Mouse (Mus musculus) midbrain, embryonic 16.5 days (tissue): ENCODE measurements around the gene Snx4. TPM values are rescaled to one million over a fixed set of nuclear protein-coding genes. Genes with fewer than 3 reads are reported as not detected.

Experiments
- ATAC-seq: fragments of 200-750 bp; cut with Nextera tagmentation; 2 replicates; pipeline ENCODE4 v1.8.0; 2017; ENCODE audit warnings: moderate TSS enrichment
- H3K27ac ChIP-seq: fragments of 300-500 bp; sonication (generic); 2 replicates; pipeline ENCODE4 v1.5.1; 2014; ENCODE audit warnings: mild to moderate bottlenecking, low read length, mixed read lengths
- H3K27me3 ChIP-seq: fragments of 300-500 bp; sonication (generic); 2 replicates; pipeline ENCODE4 v1.6.1; 2014; ENCODE audit warnings: low read depth, low read length, mixed read lengths; ENCODE audit not compliant: control insufficient read depth, insufficient read depth
- H3K36me3 ChIP-seq: fragments of 300-500 bp; sonication (generic); 2 replicates; pipeline ENCODE4 v1.6.1; 2014; ENCODE audit warnings: mild to moderate bottlenecking, low read length, moderate library complexity, mixed read lengths; ENCODE audit not compliant: control insufficient read depth, insufficient read depth
- H3K4me1 ChIP-seq: fragments of 300-500 bp; sonication (generic); 2 replicates; pipeline ENCODE4 v1.6.1; 2014; ENCODE audit warnings: mild to moderate bottlenecking, low read length, mixed read lengths; ENCODE audit not compliant: control insufficient read depth, insufficient read depth
- H3K4me2 ChIP-seq: fragments of 300-500 bp; sonication (generic); 2 replicates; pipeline ENCODE4 v1.6.1; 2014; ENCODE audit warnings: mild to moderate bottlenecking, low read length, mixed read lengths
- H3K4me3 ChIP-seq: fragments of 300-500 bp; sonication (generic); 2 replicates; pipeline ENCODE4 v1.5.1; 2014; ENCODE audit warnings: low read depth, mild to moderate bottlenecking, low read length, moderate library complexity, mixed read lengths
- H3K9ac ChIP-seq: fragments of 300-500 bp; sonication (generic); 2 replicates; pipeline ENCODE4 v1.6.1; 2014; ENCODE audit warnings: low read depth, low read length, mixed read lengths
- H3K9me3 ChIP-seq: fragments of 300-500 bp; sonication (generic); replicated peaks from 2 replicates; pipeline ENCODE4 v1.6.1; 2014; ENCODE audit warnings: mild to moderate bottlenecking, low read length, mixed read lengths; ENCODE audit not compliant: control insufficient read depth, poor library complexity, severe bottlenecking
- WGBS: fragments of 180-500 bp; shearing (Covaris S2); extraction: QIAGEN DNeasy Blood & Tissue Kit; methylation state at CpG from one replicate; pipeline ENCODE4 v1.1.7; 2014; 5-methylcytosine and 5-hydroxymethylcytosine counted together
- polyA plus RNA-seq: library from polyadenylated mRNA; unstranded; fragments of >200 nt; fragmentation: Nextera tagmentation; extraction: Ambion mirVana; gene quantifications from 2 replicates; pipeline ENCODE4 v1.2.1, GENCODE M21; 2015

Gene Snx4
- polyA plus RNA-seq, 1 experiment from 2014 or later: 93.2 TPM

DNA sequence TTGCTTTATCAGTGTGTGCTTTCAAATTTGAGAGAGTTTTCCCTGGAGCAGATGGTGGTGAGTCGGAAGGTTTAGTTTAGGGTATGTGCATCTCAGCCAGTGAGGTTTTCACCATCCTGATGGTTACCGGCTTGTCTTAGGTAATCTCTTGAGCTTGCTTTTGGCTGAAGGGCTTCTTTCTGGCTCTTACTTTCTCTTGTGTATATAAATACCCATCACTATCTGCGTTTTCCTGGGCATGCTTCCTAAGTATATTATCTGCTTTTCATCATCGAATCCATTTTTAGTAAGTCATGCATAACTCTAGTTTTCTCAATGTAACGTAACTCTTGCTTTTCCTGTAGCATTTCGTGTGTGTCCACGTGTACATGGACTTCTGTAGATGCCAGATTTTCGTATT is 9.6 kb downstream of the Snx4 start:
- no peak for ATAC-seq
- Histone ChIP-seq H3K36me3 (0 out of 2 replicates have a peak, but pooled peaks cover 9% of the 10 kb centered on the region), H3K27ac (no peak overlapping the region), H3K9me3 (no peaks in the 10 kb centered on the region), H3K4me3 (no peak overlapping the region), H3K27me3 (no peaks in the 10 kb centered on the region), H3K4me1 (no peaks in the 10 kb centered on the region; the same call in 1 of the 2 replicates), H3K4me2 (no peak overlapping the region), H3K9ac (no peak overlapping the region)
- 90% methylated on average over 8 of the region's 8 CpGs for WGBS

DNA sequence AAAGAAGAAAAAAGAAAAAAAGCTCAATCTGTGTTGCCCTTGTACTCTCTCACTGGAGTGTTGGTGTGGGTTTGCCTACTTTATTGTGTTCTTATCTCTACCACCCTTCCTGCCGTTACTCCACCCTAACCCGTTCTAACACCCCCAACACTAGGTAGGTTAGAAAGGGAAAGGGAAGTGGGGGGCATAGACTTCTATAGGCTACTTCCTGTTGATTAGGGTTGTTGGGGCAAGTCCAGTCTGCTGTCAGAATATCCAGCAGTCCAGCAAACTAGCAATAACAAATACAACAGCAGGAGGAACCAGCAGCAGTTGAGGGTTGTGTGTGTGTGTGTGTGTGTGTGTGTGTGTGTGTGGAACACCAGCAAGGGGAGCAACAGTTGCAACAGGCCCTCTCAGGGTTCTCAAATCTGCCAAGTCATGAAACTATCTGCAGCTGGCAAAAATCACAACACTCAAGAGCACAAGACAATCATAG is 10.4 kb downstream of the Snx4 start:
- ATAC-seq: no peak
- Histone ChIP-seq H3K4me1 (no peaks in the 10 kb centered on the region), H3K4me3 (no peak overlapping the region), H3K36me3 (peaks cover 15% of the 10 kb centered on the region; the same call in 1 of the 2 replicates), H3K9ac (no peak overlapping the region), H3K9me3 (no peaks in the 10 kb centered on the region), H3K27me3 (no peaks in the 10 kb centered on the region), H3K27ac (no peak overlapping the region), H3K4me2 (no peak overlapping the region)
- 85% methylated on average over 2 of the region's 2 CpGs for WGBS

DNA sequence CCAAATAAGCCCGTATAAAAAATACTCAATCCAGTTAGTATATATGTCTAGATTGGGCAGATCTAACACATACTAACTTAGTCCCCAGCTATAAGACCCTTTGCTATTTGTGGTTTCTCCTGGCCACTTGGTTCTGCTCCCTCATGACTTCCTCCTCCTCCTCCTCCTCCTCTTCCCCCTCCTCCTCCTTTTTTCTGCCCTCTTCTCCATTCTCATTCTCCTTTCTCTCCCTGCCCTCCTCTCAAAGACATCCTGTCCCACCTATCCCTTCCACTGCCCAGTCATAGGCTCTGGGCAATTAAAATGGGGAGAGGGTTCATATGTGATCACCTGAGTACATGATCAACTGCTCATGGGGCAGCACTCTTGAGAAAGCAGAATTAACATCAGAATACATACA is 10.9 kb downstream of the Snx4 start:
- WGBS: 96% methylated on average over 1 of the region's 1 CpGs
- no peaks in the 10 kb centered on the region for H3K27me3 ChIP-seq
- no peak overlapping the region for H3K9ac ChIP-seq
- no peak overlapping the region for H3K4me3 ChIP-seq
- peaks cover 16% of the 10 kb centered on the region; the same call in 1 of the 2 replicates for H3K36me3 ChIP-seq
- no peak for ATAC-seq
- no peaks in the 10 kb centered on the region for H3K4me1 ChIP-seq
- no peaks in the 10 kb centered on the region for H3K9me3 ChIP-seq
- H3K27ac ChIP-seq: no peak overlapping the region
- no peak overlapping the region for H3K4me2 ChIP-seq

DNA sequence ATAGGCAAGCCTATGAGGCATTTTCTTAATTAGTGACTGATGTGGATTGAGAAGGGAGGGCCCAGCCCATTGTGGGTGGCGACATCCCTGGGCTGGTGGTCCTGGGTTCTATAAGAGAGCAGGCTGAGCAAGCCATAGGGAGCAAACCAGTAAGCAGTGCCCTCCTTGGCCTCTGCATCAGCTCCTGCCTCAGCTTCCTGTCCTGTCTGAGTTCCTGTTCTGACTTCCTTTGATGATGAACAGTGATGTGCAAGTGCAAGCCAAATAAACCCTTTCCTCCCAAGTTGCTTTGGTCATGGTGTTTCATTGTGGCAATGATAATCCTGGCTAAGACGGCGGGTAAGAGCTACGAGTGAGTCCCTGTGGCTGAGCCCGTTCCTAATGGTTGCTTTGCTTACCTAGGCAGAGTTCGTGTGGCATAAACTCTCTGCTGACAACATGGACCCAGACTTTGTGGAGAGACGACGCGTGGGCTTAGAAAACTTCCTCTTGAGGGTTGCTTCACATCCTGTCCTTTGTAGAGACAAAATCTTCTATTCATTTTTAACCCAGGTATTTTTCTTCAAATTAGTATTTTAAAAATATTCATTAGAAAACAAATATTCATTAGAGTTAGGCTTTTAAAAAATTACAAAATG is 16.5 kb downstream of the Snx4 start:
- no peak overlapping the region for H3K4me2 ChIP-seq
- no peak overlapping the region for H3K27ac ChIP-seq
- no peaks in the 10 kb centered on the region for H3K9me3 ChIP-seq
- no peaks in the 10 kb centered on the region for H3K27me3 ChIP-seq
- H3K4me1 ChIP-seq: no peaks in the 10 kb centered on the region
- H3K36me3 ChIP-seq: peaks cover 31% of the 10 kb centered on the region
- H3K9ac ChIP-seq: no peak overlapping the region
- 92% methylated on average over 9 of the region's 9 CpGs for WGBS
- no peak for ATAC-seq
- H3K4me3 ChIP-seq: no peak overlapping the region

DNA sequence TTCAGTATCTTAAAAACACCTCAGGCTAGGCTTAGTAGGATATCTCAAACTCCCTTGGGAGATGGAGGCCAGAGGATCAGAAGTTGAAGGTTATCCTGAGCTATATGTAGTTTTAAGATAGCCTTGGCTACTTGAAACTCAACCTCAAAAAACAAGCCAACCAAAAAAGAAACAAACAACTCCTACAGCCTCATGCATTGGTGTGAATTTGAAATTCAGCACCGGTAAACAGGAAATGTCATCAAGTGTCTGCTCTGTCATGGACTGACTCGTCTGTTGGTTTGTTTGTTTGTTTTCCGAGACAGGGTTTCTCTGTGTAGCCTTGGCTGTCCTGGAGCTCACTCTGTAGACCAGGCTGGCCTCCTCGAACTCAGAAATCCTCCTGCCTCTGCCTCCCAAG is 20.6 kb downstream of the Snx4 start:
- Histone ChIP-seq H3K4me2 (no peak overlapping the region), H3K27ac (no peak overlapping the region), H3K4me3 (no peak overlapping the region), H3K27me3 (no peaks in the 10 kb centered on the region), H3K9ac (no peak overlapping the region), H3K36me3 (peaks cover 18% of the 10 kb centered on the region), H3K9me3 (no peaks in the 10 kb centered on the region), H3K4me1 (no peaks in the 10 kb centered on the region)
- 90% methylated on average over 4 of the region's 4 CpGs for WGBS
- no peak for ATAC-seq

DNA sequence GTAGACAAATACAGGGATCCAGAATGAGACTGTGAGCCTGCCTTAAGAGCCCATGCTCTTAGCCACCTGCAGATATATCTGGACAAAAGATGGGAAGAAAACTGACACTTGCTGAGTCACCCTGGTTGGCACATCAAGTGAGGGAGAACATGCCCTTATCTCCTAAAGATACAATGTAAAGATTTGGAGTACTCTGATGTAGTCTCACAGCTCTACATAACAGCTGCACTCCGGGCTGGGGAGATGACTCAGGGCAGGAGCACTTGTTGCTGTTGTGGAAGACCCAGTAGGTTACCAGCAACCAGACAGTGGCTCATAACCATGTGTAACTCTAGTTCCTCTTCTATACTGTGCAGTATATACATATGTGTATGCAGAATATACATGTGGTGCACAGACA is 31.8 kb downstream of the Snx4 start:
- Histone ChIP-seq H3K9ac (no peak overlapping the region), H3K27ac (no peak overlapping the region), H3K4me1 (no peaks in the 10 kb centered on the region), H3K36me3 (peaks cover 27% of the 10 kb centered on the region), H3K27me3 (no peaks in the 10 kb centered on the region), H3K9me3 (no peaks in the 10 kb centered on the region), H3K4me2 (no peak overlapping the region), H3K4me3 (no peak overlapping the region)
- 93% methylated on average over 1 of the region's 1 CpGs for WGBS
- no peak for ATAC-seq

DNA sequence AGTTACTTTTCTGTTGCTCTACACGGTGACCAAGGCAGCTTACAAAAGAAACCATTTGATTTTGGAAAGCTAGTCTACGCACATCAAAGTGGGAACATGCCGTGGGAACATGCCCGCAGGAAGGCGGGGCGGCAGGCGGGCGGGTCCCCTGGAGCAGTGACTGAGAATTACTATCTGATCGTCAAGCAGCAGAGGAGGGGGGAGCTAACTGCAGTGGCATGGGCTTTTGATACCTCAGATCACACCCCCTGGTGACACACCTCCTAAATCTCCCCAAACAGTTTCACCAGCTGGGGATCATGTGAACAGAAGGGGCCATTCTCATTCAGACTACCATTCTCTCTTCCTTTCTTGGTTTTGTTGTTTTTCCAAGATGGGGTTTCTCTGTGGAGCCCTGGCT is 37.3 kb downstream of the Snx4 start:
- peaks cover 49% of the 10 kb centered on the region for H3K36me3 ChIP-seq
- H3K9me3 ChIP-seq: no peaks in the 10 kb centered on the region; the same call in 1 of the 2 replicates
- H3K4me2 ChIP-seq: no peak overlapping the region
- WGBS: 79% methylated on average over 9 of the region's 9 CpGs
- ATAC-seq: no peak
- H3K27me3 ChIP-seq: no peaks in the 10 kb centered on the region
- H3K9ac ChIP-seq: no peak overlapping the region
- H3K4me3 ChIP-seq: no peak overlapping the region
- no peak overlapping the region for H3K27ac ChIP-seq
- H3K4me1 ChIP-seq: no peaks in the 10 kb centered on the region; the same call in 1 of the 2 replicates

DNA sequence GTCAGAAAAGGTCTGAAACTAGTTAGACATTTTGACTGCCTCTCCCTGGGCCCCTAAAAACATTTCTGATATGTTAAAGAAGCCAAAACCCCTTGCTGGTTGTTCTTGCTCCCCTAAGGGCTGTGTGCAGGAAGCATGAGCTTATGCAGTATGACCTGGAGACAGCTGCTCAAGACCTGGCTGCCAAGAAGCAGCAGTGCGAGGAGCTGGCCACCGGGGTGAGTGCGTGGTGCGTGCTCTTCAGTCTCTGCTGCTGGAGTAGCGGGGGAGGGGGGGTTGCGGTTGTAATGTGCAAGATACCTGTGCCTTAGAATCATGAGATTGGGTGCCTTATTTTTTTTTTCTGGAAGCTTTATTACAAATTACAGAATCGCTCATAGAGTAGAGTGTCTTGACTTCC is 38.7 kb downstream of the Snx4 start:
- no peak for ATAC-seq
- no peak overlapping the region for H3K27ac ChIP-seq
- no peaks in the 10 kb centered on the region; the same call in 1 of the 2 replicates for H3K9me3 ChIP-seq
- H3K4me1 ChIP-seq: no peaks in the 10 kb centered on the region; the same call in 1 of the 2 replicates
- WGBS: 89% methylated on average over 7 of the region's 7 CpGs
- H3K27me3 ChIP-seq: no peaks in the 10 kb centered on the region
- H3K9ac ChIP-seq: no peak overlapping the region
- no peak overlapping the region for H3K4me2 ChIP-seq
- peaks cover 58% of the 10 kb centered on the region for H3K36me3 ChIP-seq
- H3K4me3 ChIP-seq: no peak overlapping the region

DNA sequence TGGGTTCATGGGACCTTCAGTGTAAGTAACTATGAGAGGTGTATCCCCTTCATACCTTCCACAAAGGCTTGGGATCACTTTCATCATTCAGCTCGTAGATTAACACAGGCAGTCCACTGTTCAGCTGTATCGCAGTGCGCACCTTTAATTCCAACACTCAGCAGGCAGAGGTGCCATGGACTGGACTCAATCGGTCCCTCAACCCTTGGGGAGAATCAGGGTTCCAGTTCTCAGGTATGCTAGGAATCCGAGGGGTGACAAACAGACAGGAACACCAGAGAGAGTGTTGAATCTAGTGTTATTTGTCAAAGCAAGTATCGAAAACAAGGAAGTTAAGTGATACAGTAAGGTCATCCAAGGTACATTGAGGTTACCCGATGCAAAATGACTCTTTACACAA is 41.0 kb downstream of the Snx4 start:
- H3K27me3 ChIP-seq: no peaks in the 10 kb centered on the region
- no peak overlapping the region for H3K4me2 ChIP-seq
- no peaks in the 10 kb centered on the region; the same call in 1 of the 2 replicates for H3K4me1 ChIP-seq
- no peak for ATAC-seq
- no peak overlapping the region for H3K9ac ChIP-seq
- no peak overlapping the region for H3K4me3 ChIP-seq
- H3K36me3 ChIP-seq: peaks cover 58% of the 10 kb centered on the region
- H3K9me3 ChIP-seq: no peaks in the 10 kb centered on the region; the same call in 1 of the 2 replicates
- WGBS: over 99% methylated on average over 7 of the region's 7 CpGs
- H3K27ac ChIP-seq: no peak overlapping the region
